13 mouse cellular contexts compared by ENCODE assay signal in genomic region chr16:32232050-32232449, GRCm38 (mm10). TPM values are rescaled to one million over a fixed set of nuclear protein-coding genes. Genes with fewer than 3 reads are reported as not detected.
"Had no signal": no experiment of that assay in that cellular context is flagged by ENCODE, and none has a peak within 500 bp of the region (broad histone marks: within the 10 kb centered on the region; RNA-seq: fewer than 3 reads in every experiment).

No protein-coding gene starts in this region.

RNA-seq across cellular contexts. Expression of gene Smco1, which starts 39.2 kb away (rescaled TPM):
- total RNA-seq: layer of hippocampus, adult 2 months; left cerebral cortex, postnatal 36 days had no signal
- polyA plus RNA-seq: kidney, embryonic 14.5 days; limb, embryonic 12.5 days; liver, embryonic 13.5 days; liver, postnatal 0 days; lung, embryonic 15.5 days; midbrain, embryonic 12.5 days; midbrain, embryonic 16.5 days; neural tube, embryonic 13.5 days; spleen, adult 2 months; urinary bladder, adult 2 months had no signal

RNA-seq across cellular contexts. Expression of gene Bex6, which starts 52.4 kb away (rescaled TPM):
- total RNA-seq: layer of hippocampus, adult 2 months; layer of hippocampus, postnatal 10 days; left cerebral cortex, postnatal 36 days had no signal
- polyA plus RNA-seq: kidney, embryonic 14.5 days; limb, embryonic 12.5 days; midbrain, embryonic 12.5 days; midbrain, embryonic 16.5 days; neural tube, embryonic 13.5 days had no signal
